Mouse (Mus musculus): ENCODE measurements around the gene Sez6l2. TPM values are rescaled to one million over a fixed set of nuclear protein-coding genes. Genes with fewer than 3 reads are reported as not detected.

The Sez6l2 gene
- polyA plus RNA-seq, 1 experiment from 2014 or later, result 0.88 TPM

- peak overlapping the region; percentile 71 for H3K27ac ChIP-seq (replicated peaks)
- 57% methylated on average over 9 of the region's 9 CpGs for WGBS
- H3K4me3 ChIP-seq (replicated peaks), result no peak overlapping the region
Observed at GRCm38 (mm10) chr7:127008239-127009019, 58.1 kb downstream of the Sez6l2 start.

DNA sequence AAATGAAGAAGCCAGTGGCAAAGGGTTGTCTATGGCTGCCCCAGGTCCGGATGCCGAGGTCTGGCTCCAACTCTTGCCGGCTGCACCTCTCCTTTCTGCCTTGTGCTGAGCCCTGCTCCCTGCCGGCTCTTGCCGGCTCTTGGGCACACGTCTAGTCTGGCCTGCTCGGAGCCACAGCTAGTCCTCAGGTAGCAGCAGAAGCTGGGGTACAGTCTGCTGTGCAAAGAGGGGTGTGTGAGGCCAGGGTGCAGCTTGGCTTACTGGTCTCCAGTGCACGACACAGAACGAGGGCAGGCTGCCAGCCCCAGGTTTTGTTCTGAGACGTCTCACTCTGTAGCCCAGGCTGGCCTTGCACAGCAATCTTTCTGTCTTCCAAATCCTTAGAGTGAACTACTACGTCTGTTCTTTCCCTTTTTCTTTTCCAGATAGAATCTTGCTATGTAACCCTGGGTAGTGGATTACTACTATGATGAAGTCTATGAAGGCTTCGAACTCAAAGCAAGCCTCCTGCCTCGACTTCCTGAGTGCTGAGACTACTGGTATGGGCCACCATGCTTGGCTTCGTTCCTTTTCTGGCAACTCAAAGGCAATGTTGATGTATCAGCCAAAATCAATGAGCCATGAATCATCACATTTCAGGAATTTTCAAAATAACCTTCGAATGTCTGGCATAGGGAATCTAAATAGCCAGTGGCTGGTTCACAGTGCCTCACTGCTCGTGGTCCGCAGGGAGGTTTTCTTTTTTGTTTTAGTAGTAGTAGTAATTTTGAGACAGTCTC, 59.1 kb downstream of the Sez6l2 start:
- Histone ChIP-seq H3K27ac (replicated peaks) (peak overlapping the region; percentile 71; the same call in 1 of the 2 replicates), H3K4me3 (replicated peaks) (no peak overlapping the region), H3K4me2 (replicated peaks) (no peak overlapping the region), H3K4me1 (peaks cover 28% of the 10 kb centered on the region), H3K9ac (no peak overlapping the region), H3K9me3 (replicated peaks) (no peaks in the 10 kb centered on the region), H3K36me3 (peaks cover 26% of the 10 kb centered on the region), H3K27me3 (no peaks in the 10 kb centered on the region)
- no peak for ATAC-seq (ENCODE audit: insufficient number of reproducible peaks, low FRiP score, low TSS enrichment, low read depth)
- 80% methylated on average over 17 of the region's 17 CpGs for WGBS

More at GRCm38 (mm10) chr7:127008239-127009019, 58.1 kb downstream of the Sez6l2 start:
- H3K9ac ChIP-seq, result no peak overlapping the region
- H3K9me3 ChIP-seq (replicated peaks), result no peaks in the 10 kb centered on the region
- no peak overlapping the region for H3K4me2 ChIP-seq (replicated peaks)
- H3K4me1 ChIP-seq, result peaks cover 22% of the 10 kb centered on the region
- peaks cover 15% of the 10 kb centered on the region for H3K36me3 ChIP-seq
- H3K27me3 ChIP-seq, result no peaks in the 10 kb centered on the region
- ATAC-seq (ENCODE audit: insufficient number of reproducible peaks, low FRiP score, low TSS enrichment, low read depth), result peak; percentile 72

DNA sequence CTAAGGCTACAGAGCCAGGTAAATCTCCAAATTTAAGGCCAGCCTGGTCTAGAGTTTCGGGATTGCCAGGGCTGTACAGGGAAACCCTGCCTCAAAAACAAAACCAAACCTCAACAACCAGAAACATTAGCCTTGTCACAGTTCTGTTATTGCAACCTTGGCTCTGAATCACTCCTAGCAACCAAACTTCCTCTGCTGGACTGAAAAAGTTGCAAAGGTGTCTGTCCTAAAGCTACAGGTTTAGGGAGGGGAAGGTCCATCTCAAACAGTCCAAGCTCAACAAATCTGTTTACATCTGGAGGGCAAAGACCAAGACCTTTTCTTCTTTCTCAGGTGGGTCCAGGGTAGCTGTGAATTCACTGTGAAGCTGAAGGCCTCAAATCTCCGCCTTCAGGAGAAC, 60.7 kb downstream of the Sez6l2 start:
- no peak overlapping the region for H3K9ac ChIP-seq
- no peak overlapping the region for H3K27ac ChIP-seq (replicated peaks)
- no peak overlapping the region for H3K4me2 ChIP-seq (replicated peaks)
- no peaks in the 10 kb centered on the region for H3K9me3 ChIP-seq (replicated peaks)
- 93% methylated on average over 2 of the region's 2 CpGs for WGBS
- H3K27me3 ChIP-seq, result no peaks in the 10 kb centered on the region
- H3K4me3 ChIP-seq (replicated peaks), result no peak overlapping the region
- peaks cover 42% of the 10 kb centered on the region for H3K4me1 ChIP-seq
- H3K36me3 ChIP-seq, result peaks cover 40% of the 10 kb centered on the region
- no peak for ATAC-seq (ENCODE audit: insufficient number of reproducible peaks, low FRiP score, low TSS enrichment, low read depth)

GRCm38 (mm10) chr7:127011717-127012116, 61.4 kb downstream of the Sez6l2 start:
- no peak overlapping the region for H3K4me2 ChIP-seq (replicated peaks)
- no peak overlapping the region for H3K9ac ChIP-seq
- no peaks in the 10 kb centered on the region for H3K27me3 ChIP-seq
- H3K4me1 ChIP-seq, result peaks cover 46% of the 10 kb centered on the region
- H3K27ac ChIP-seq (replicated peaks), result no peak overlapping the region
- H3K36me3 ChIP-seq, result peaks cover 40% of the 10 kb centered on the region
- no peak for ATAC-seq (ENCODE audit: insufficient number of reproducible peaks, low FRiP score, low TSS enrichment, low read depth)
- H3K9me3 ChIP-seq (replicated peaks), result no peaks in the 10 kb centered on the region
- H3K4me3 ChIP-seq (replicated peaks), result no peak overlapping the region
- WGBS, result 68% methylated on average over 2 of the region's 2 CpGs

DNA sequence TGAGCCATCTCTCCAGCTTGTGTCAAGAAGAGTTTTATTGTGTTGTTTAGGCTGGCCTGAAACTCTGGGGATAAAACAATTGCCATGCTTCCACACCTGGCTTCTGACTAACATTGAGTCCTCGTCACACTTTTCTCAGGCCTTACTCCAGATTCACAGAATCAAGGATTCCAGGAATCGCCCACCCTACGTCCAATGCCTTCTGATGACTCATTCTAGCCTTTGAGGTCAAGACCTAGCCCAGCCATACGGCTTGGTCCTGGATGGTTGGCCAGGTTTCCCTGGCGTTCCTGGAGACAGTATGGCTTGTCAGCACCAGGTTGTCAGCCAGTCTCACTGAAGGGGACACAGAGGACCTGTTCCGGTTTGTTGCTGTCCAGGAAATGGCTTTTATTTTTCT, 62.0 kb downstream of the Sez6l2 start:
- no peak for ATAC-seq (ENCODE audit: insufficient number of reproducible peaks, low FRiP score, low TSS enrichment, low read depth)
- Histone ChIP-seq H3K27me3 (no peaks in the 10 kb centered on the region), H3K27ac (replicated peaks) (no peak overlapping the region), H3K9ac (no peak overlapping the region), H3K4me1 (peaks cover 40% of the 10 kb centered on the region), H3K4me2 (replicated peaks) (no peak overlapping the region), H3K36me3 (peaks cover 40% of the 10 kb centered on the region), H3K9me3 (replicated peaks) (no peaks in the 10 kb centered on the region), H3K4me3 (replicated peaks) (no peak overlapping the region)
- WGBS, result 95% methylated on average over 6 of the region's 6 CpGs

GRCm38 (mm10) chr7:127012845-127013244, 62.5 kb downstream of the Sez6l2 start:
- H3K27me3 ChIP-seq, result no peaks in the 10 kb centered on the region
- H3K4me3 ChIP-seq (replicated peaks), result no peak overlapping the region
- no peaks in the 10 kb centered on the region for H3K9me3 ChIP-seq (replicated peaks)
- no peak overlapping the region for H3K27ac ChIP-seq (replicated peaks)
- H3K4me2 ChIP-seq (replicated peaks), result no peak overlapping the region
- H3K4me1 ChIP-seq, result peaks cover 44% of the 10 kb centered on the region
- 95% methylated on average over 10 of the region's 10 CpGs for WGBS
- ATAC-seq (ENCODE audit: insufficient number of reproducible peaks, low FRiP score, low TSS enrichment, low read depth), result no peak
- no peak overlapping the region for H3K9ac ChIP-seq
- peaks cover 40% of the 10 kb centered on the region for H3K36me3 ChIP-seq

- Histone ChIP-seq H3K27me3 (no peaks in the 10 kb centered on the region), H3K36me3 (peaks cover 40% of the 10 kb centered on the region), H3K4me1 (peaks cover 47% of the 10 kb centered on the region), H3K4me2 (replicated peaks) (no peak overlapping the region), H3K9me3 (replicated peaks) (no peaks in the 10 kb centered on the region), H3K27ac (replicated peaks) (no peak overlapping the region), H3K4me3 (replicated peaks) (no peak overlapping the region), H3K9ac (no peak overlapping the region)
- 91% methylated on average over 6 of the region's 6 CpGs for WGBS
- no peak for ATAC-seq (ENCODE audit: insufficient number of reproducible peaks, low FRiP score, low TSS enrichment, low read depth)
Observed at GRCm38 (mm10) chr7:127013385-127013784, 63.0 kb downstream of the Sez6l2 start.

- ATAC-seq (ENCODE audit: insufficient number of reproducible peaks, low FRiP score, low TSS enrichment, low read depth), result no peak
- Histone ChIP-seq H3K27ac (replicated peaks) (0 out of 2 replicates have a peak within 1 kb of the TSS, but pooled peaks have one; percentile 51), H3K9ac (peak within 1 kb of the TSS; percentile 31), H3K4me2 (replicated peaks) (peak within 1 kb of the TSS; percentile 39), H3K4me3 (replicated peaks) (peak within 1 kb of the TSS; percentile 34), H3K4me1 (peaks cover 47% of the 10 kb centered on the region), H3K9me3 (replicated peaks) (no peaks in the 10 kb centered on the region), H3K27me3 (no peaks in the 10 kb centered on the region), H3K36me3 (peaks cover 40% of the 10 kb centered on the region)
- WGBS, result 36% methylated on average over 11 of the region's 11 CpGs
Observed at GRCm38 (mm10) chr7:127014320-127014719, 64.0 kb downstream of the Sez6l2 start, which contains the start of gene Mvp. Gene Mvp, minus strand, starts transcription at chr7:127014621.

DNA sequence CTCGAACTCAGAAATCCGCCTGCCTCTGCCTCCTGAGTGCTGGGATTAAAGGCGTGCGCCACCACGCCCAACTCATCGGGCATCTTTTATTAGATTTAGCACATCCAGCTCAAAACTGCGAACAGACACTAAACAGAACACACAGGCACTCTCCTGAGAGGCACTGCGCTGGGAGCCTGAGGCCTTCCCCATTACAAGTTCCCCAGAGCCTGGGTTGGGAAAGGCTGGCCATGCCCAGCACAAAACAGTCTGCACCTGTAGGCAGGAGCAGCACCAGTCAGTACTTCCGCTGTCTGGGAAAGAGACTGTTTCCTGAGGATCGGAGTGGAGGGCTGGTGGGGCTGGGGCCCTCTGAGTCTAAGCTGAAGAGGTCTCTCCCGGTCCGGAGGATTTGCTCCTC, 64.6 kb downstream of the Sez6l2 start:
- H3K9ac ChIP-seq, result no peak overlapping the region
- H3K4me2 ChIP-seq (replicated peaks), result no peak overlapping the region
- peaks cover 40% of the 10 kb centered on the region for H3K36me3 ChIP-seq
- H3K27ac ChIP-seq (replicated peaks), result no peak overlapping the region
- no peak overlapping the region for H3K4me3 ChIP-seq (replicated peaks)
- no peaks in the 10 kb centered on the region for H3K27me3 ChIP-seq
- no peaks in the 10 kb centered on the region for H3K9me3 ChIP-seq (replicated peaks)
- 88% methylated on average over 12 of the region's 12 CpGs for WGBS
- ATAC-seq (ENCODE audit: insufficient number of reproducible peaks, low FRiP score, low TSS enrichment, low read depth), result no peak
- H3K4me1 ChIP-seq, result peaks cover 53% of the 10 kb centered on the region

DNA sequence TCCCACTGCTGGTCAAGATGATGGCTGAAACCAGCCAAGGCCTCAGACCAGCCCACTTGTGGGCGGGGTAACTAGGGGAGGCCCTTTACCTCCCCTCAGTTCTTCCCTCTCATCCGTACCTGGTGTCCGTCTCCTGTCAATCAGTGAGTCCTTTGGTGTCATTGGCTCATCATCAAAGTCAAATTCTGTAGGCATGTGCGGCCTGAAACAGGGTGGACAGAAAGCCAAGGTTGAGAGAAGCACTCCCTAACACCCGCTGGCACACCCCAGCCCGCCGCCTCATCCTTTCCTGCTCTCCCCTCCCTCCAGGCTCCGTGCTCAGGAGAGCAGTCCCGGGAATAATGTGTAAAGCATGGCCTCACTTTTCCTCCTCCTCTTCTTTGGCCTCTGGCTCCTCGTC, 65.7 kb downstream of the Sez6l2 start:
- H3K4me2 ChIP-seq (replicated peaks), result peak overlapping the region; percentile 89
- H3K4me3 ChIP-seq (replicated peaks), result peak overlapping the region; percentile 66
- 3% methylated on average over 10 of the region's 10 CpGs for WGBS
- peak overlapping the region; percentile 95 for H3K27ac ChIP-seq (replicated peaks)
- H3K9me3 ChIP-seq (replicated peaks), result no peaks in the 10 kb centered on the region
- no peak for ATAC-seq (ENCODE audit: insufficient number of reproducible peaks, low FRiP score, low TSS enrichment, low read depth)
- H3K36me3 ChIP-seq, result peaks cover 39% of the 10 kb centered on the region
- H3K27me3 ChIP-seq, result no peaks in the 10 kb centered on the region
- peaks cover 62% of the 10 kb centered on the region for H3K4me1 ChIP-seq
- peak overlapping the region; percentile 67 for H3K9ac ChIP-seq

- Histone ChIP-seq H3K9ac (peak within 1 kb of the TSS; percentile 67), H3K4me2 (replicated peaks) (peak within 1 kb of the TSS; percentile 89), H3K27me3 (no peaks in the 10 kb centered on the region), H3K4me1 (peaks cover 64% of the 10 kb centered on the region), H3K9me3 (replicated peaks) (no peaks in the 10 kb centered on the region), H3K36me3 (peaks cover 37% of the 10 kb centered on the region), H3K27ac (replicated peaks) (peak within 1 kb of the TSS; percentile 95), H3K4me3 (replicated peaks) (peak within 1 kb of the TSS; percentile 66)
- no peak for ATAC-seq (ENCODE audit: insufficient number of reproducible peaks, low FRiP score, low TSS enrichment, low read depth)
Observed at GRCm38 (mm10) chr7:127016481-127016485, 65.9 kb downstream of the Sez6l2 start, which contains the start of gene Pagr1b. Gene Pagr1b, minus strand, starts transcription at chr7:127016484.
